Mouse (Mus musculus) Patski (cell line): ENCODE measurements around the gene Gm6367. TPM values are rescaled to one million over a fixed set of nuclear protein-coding genes. Genes with fewer than 3 reads are reported as not detected.
"Not testable (repeated sequence)": the region's sequence is repeated elsewhere in the genome, so short reads cannot be mapped to it uniquely, and the experiment has no call there.

Experiments used
- ATAC-seq: fragments of 100-300 bp; one replicate; pipeline ENCODE4 v1.8.0; 2021
- CTCF ChIA-PET: fragments of 350-600 bp; sonication (Branson Sonifier 250); formaldehyde crosslinking; loops from one replicate; lab custom pipeline; 2022; ENCODE audit warnings: inconsistent platforms; lab: Charles Lee
- POLR2A ChIA-PET: fragments of 350-600 bp; sonication (Branson Sonifier 250); formaldehyde crosslinking; loops from one replicate; lab custom pipeline; 2022; ENCODE audit warnings: antibody characterized with exemption, inconsistent platforms; lab: Charles Lee
- DNase-seq: peaks from one replicate; pipeline ENCODE4 v3.0.0-alpha.2; 2011; ENCODE audit warnings: low read depth, low spot score
- H3K27me3 ChIP-seq: fragments of 371-371 bp; one replicate; pipeline ENCODE4 v1.5.1; 2021
- in situ Hi-C: fragments of 300-500 bp; cut with MboI; formaldehyde crosslinking; loops from 3 replicates; pipeline ENCODE4 v1.11.1; 2018; ENCODE audit warnings: low pct_unique_long_range_greater_than_20kb, mixed read lengths
- polyA plus RNA-seq: library from polyadenylated mRNA; unstranded; gene quantifications from one replicate; pipeline ENCODE4 v1.2.3, GENCODE M21; 2021

Gene Gm6367
- polyA plus RNA-seq = not detected

- in situ Hi-C loops, DNase-seq, ATAC-seq: not testable (repeated sequence)
Observed at GRCm38 (mm10) chr5:94988326-94988725, at the start of gene Gm6367. Gm6367 (plus strand) TSS chr5:94988626.

More at GRCm38 (mm10) chr5:94988326-94988725, at the start of gene Gm6367:
- H3K27me3 ChIP-seq, POLR2A ChIA-PET, CTCF ChIA-PET: not testable (repeated sequence)

Other genes with a start within 250 kb of the Gm6367 start
- gene Gm3183, start 123.2 kb upstream of the Gm6367 start, polyA plus RNA-seq = not detected
- not detected for gene Gm7942, start 118.3 kb downstream of the Gm6367 start, polyA plus RNA-seq
- gene Gm16513, start 194.0 kb downstream of the Gm6367 start, polyA plus RNA-seq = not detected